Mouse (Mus musculus) gonadal fat pad, adult 2 months (tissue): Measurements from ENCODE around the gene Ankrd35. TPM values are rescaled to one million over a fixed set of nuclear protein-coding genes. Genes with fewer than 3 reads are reported as not detected.
A peak's percentile ranks its signal among the peaks of the same experiment; 100 is the strongest.
"Not testable (repeated sequence)": the region's sequence is repeated elsewhere in the genome, so short reads cannot be mapped to it uniquely, and the experiment has no call there.

Experiments
- DNase-seq: peaks from one replicate; pipeline ENCODE4 v3.0.0-alpha.2; 2012; ENCODE audit warnings: low read depth
- polyA plus RNA-seq: library from polyadenylated mRNA; depleted of rRNA; stranded (reverse); fragments of >200 nt; gene quantifications from 2 replicates; pipeline ENCODE4 v1.2.3, GENCODE M21; 2012; rRNA removed

Ankrd35 gene
- polyA plus RNA-seq, 1 experiment, result 1.8 TPM

DNA sequence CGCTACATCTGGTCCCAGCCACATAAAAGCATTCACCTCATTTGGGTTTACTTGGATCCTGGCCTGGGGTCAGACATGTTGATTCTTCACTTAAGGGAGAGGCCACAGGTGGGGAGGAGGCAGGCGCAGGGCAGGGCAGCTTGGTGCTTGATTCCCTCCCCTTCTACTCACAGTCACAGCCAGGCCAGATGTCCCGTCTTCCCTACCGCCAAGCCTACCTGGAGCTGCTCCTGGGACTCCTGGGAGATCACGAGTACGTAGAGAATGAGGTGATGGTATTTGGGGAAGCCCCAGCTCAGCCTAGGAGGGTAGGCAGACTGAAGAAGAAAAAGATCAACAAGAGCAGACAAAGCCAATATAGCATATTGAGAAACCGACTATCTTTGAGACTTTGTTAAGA is 37.1 kb downstream of the Ankrd35 start:
- no peak for DNase-seq

GRCm38 (mm10) chr3:96707903-96708683 is 38.2 kb downstream of the Ankrd35 start, which contains the start of gene Nudt17:
TSS of gene Nudt17 (minus strand) at chr3:96708562.
- no peak for DNase-seq

DNA sequence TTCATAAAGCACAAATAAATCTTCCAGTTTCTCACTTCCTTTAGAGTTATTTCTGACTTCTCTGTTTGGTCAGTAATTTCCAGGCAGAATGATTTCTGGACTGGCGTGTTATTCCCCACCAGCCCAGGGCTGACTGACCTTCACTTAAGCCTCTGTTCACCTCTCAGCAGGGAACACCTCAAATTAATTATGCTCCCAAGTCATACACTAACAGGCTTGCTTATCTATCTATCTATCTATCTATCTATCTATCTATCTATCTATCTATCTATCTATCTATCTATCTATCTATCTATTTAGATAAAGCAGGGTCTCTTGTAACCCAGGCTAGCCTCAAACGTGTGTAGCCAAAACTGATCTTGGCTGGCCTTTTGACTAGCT is 38.7 kb downstream of the Ankrd35 start:
- DNase-seq, result no peak

DNA sequence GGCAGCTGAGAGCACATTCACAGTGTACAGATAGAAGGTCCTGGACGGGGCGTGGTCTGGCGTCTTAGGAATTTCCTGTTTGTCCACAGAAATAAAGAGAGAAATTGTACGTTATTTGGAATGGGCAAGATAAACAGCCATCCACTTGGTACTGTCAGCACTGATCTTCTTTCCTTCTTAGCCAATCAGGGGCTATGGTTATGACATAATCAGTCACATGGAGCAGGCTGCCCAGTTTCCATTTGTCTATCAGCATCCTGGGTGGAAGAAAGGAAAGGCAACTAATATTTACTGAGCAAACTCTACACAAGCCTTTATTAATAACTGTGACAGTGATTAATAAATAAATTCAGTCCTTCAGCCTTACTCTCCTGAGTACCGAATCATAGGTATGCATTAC is 44.4 kb downstream of the Ankrd35 start:
- no peak for DNase-seq

DNA sequence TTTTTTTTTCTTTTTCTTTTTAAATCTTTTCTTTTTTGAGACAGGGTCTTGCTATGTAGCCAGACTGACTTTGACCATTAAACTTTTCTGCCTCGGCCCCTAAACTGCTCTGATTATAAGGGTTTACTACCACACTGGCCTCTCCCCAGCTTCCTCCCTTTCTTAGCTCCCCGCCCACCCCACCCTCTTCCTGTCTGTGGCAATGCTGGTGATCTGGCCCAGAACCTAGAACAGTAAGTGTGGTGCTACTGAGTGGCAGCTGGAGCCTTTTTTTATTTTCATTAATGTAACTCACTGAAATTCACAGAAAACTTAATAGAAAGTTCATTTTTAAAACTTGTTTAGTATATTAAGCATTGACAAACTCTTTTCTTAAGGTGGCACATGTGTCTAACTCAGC is 45.9 kb downstream of the Ankrd35 start:
- DNase-seq, result no peak

DNA sequence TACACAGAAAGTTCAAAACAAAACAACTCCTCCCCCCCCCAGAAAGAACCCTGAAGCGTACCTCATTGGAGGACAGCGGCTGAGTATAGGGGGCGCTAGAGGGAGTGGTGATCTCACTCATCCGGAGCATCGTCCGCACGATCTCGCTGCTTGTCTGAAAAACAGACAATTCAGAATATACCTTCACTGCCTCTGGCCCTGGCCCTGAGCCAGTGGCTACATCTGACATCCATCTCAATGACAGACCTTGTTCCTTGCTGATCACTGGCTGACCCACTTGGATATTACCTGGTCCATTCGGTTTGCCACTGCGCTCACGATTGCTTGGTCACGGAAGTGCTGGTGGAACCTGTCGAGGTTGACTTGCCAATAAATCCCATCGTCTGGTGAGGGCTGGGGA is 49.2 kb downstream of the Ankrd35 start:
- DNase-seq, result no peak

DNA sequence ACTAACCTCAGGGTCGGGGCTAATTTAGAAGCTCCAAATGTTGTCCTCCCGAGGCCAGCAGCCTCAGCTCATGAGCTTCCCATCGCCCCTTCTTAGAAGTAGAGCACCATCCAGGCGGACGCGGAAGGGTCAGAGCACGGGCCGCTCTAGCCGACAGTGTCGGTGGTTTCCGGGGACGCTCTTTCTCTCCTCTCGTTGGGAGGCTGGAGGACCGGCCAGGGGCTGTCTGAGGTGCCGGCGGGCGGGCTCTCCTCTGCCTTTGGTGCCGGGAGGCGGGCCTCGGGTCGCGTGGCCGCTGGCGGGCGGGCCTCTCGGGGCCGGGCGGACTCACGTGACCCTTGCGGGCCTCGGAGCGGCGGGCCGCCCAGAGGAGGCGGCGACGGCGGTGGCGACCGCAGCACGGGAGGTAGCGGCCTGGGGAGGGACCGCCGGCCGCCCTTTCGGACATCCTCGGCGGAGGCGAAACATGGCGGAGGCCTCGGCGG is 57.5 kb downstream of the Ankrd35 start, which contains the start of the genes Polr3c and Rnf115:
Polr3c (minus strand) TSS at position 286 of the 485 bp plus-strand sequence.
Rnf115 (plus strand) TSS at position 322 of the 485 bp plus-strand sequence.
- no peak for DNase-seq

DNA sequence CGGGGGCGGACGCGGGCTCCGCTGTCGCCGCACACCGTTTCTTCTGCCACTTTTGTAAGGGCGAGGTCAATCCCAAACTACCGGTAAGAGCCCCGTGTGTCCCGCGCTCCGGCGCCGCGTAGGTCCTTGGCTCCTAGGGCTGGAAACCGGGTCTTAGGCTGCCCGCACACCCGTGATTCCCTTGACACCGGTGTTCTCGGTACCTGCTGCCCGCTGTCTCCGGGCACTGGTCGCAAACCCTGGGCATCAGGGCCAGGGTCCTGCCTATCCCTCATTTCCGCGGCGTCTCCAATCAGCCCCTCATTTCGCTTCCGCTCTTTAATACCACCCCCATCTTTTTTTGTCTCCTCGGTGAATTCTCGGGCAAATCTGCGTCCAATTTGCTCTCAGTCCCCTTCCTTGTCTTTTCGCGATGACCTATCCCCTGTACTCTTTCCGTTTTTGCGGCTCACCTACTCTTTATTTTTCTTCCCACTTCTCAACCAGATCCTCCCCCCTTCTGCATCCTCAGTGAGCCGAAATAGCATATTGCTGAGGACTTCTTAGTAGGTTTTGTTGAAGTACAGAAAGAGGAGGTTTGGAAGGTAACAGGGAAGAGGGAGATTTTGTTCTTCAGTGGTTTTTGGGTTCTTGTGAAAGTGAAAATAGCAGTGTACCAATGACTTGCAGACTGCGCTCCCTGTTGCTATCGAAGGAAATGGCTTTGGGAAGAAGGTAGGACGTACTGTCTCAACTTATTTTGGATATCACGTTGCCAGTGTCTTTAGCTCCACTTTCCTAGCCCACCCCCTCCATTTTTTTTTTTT is 58.1 kb downstream of the Ankrd35 start:
- DNase-seq, result no peak

DNA sequence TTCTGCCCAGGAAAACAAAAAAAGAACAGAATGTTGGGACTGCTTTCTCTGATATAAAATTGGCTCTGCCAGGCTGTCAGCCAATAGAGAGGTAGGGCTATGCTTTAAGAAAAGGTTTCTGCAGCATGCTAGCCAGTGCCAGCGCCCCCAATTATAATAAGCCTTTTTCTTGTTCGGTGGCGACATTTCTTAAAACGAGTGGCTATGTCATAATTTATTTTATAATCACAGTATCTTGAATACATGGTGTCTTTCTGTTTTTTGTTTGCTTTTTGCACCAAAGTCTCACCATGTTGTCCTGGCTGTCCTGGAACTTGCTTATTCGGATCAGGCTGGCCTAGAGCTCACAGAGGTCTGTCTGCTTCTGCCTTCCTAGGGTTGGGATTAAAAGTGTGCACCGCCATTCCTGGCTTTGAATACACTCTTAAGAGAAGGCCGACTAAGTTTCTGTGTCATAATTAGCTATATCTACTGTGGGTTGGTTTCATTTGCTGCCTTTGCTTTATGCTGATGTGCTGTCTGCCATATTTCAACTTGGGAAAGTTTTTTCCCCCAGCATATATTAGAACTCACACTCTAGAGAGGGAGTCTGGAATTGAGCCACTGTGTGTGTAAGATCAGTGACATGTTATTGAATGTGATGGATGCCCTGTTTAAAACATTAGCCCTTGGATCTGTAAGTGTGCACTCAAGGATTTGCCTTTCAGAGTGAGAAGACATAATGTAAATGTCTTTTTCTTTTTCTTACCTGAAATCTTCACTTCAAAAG is 58.9 kb downstream of the Ankrd35 start:
- no peak for DNase-seq

- no peak for DNase-seq
Measured at GRCm38 (mm10) chr3:96729403-96729784, 59.5 kb downstream of the Ankrd35 start.

DNA sequence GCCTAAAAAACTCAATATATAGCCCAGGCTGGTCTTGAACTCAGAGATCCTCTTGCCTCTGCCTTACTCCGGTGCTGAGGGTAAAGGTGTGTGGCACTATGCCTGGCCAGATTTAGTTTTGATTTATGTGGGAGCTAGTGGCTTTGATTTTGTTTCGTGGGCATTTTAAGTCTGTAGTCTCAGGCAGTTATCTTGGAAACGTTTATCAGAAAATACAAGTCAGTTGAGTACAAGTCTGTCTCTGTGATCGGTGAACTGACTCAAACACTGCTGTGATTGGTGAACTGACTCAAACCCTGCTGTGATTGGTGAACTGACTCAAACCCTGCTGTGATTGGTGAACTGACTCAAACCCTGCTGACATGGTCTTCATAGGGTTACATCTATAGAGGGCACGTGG is 60.9 kb downstream of the Ankrd35 start:
- no peak for DNase-seq

DNA sequence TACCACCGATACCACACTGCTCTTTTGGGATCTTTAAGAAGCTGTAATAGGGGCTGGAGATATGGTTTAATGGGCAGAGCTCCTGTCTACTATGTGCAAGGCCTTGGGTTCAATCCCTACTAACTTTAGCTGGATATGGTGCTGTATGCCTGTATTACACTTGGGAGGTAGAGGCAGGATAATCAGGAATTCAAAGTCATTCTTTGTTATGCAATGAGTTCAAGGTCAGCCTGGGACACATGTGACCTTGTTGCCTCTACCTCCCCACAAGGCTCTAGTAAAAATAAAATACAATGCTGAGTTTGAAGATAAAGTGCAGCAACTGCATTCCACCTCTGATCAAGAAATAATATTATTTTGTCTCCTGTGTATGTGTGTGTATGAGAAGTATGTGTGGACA is 64.1 kb downstream of the Ankrd35 start:
- DNase-seq, result no peak

DNA sequence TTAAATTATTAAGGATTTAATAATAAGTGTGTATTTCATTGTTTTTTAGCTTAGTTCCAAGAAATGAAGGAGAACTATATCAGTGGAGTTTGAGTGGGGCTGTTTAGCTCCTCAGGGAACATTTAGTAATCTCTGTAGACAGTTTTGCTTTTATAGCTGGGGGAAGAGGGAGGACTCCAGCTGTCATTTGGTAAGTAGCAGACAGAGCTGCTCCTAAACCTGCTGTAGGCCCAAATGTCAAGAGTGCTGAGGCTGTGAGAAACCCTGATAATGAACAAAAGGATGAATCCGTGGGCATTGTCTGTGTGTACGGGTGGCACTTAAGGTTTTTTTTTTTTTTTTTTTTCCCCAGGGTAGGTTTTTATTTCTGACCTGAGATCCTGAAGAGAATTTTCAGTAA is 65.3 kb downstream of the Ankrd35 start:
- no peak for DNase-seq

DNA sequence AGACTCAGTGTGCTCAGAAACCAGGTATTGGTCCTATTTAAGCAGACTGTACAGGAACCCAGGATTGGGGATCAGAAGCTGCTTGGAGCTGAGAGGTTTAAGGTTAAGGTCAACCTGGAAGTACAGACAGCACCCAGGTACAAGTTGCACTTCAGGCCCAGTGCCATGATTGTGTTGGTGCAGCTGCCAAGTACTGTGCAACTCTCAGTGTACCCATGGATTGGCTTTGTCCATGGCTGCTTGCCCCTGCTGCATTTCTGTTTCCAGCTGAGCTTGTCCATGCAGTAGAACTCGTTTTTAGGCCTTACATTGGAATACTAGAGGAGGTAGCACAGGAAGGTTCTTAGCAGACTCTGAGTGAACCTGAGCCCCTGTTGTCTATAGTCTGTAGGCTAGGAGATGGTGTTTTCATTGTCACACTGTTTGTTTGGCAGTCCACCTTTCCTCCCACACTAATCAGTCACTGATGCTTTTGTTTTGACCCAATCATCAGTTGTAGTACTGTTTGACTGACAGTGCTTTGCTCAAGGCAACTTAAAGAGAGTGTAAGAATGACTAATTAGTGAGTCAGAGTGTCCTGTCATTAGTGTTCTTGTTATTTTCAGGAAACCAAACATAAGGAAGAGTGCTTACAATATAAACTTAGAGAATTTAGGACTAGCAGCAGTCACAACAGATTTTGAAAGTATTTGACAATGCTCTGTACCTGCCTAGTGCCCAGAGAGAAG is 67.2 kb downstream of the Ankrd35 start:
- DNase-seq, result peak; percentile 89

- DNase-seq, result no peak
Measured at GRCm38 (mm10) chr3:96737995-96738394, 68.1 kb downstream of the Ankrd35 start.

GRCm38 (mm10) chr3:96740279-96740678 is 70.3 kb downstream of the Ankrd35 start:
- not testable (repeated sequence) for DNase-seq

Other genes with a start within 250 kb of the Ankrd35 start
- gene BC107364, start 217.8 kb upstream of the Ankrd35 start, polyA plus RNA-seq, result not detected in 2 replicates
- gene Hfe2, start 145.0 kb upstream of the Ankrd35 start, polyA plus RNA-seq, result 0.16 and 0.55 TPM in 2 replicates
- gene Txnip, start 112.2 kb upstream of the Ankrd35 start, polyA plus RNA-seq, result 664 and 966 TPM in 2 replicates
- 0.39 TPM in 1 of 2 replicates, not detected in the other for gene Gm16253, start 93.1 kb upstream of the Ankrd35 start, polyA plus RNA-seq
- 12.6 and 13.7 TPM in 2 replicates for gene Polr3gl, start 76.0 kb upstream of the Ankrd35 start, polyA plus RNA-seq
- gene Ankrd34a, start 73.5 kb upstream of the Ankrd35 start, polyA plus RNA-seq, result 0.34 and 0.37 TPM in 2 replicates
- 20.6 and 21.5 TPM in 2 replicates for gene Lix1l, start 69.0 kb upstream of the Ankrd35 start, polyA plus RNA-seq
- 6.5 and 12.6 TPM in 2 replicates for gene Rbm8a, start 40.2 kb upstream of the Ankrd35 start, polyA plus RNA-seq
- 55.1 and 57.9 TPM in 2 replicates for gene Pex11b, start 34.8 kb upstream of the Ankrd35 start, polyA plus RNA-seq
- gene Gm42957, start 34.7 kb upstream of the Ankrd35 start, polyA plus RNA-seq, result 0.09 and 0.10 TPM in 2 replicates
- gene Itga10, start 24.5 kb upstream of the Ankrd35 start, polyA plus RNA-seq, result 2.1 and 2.5 TPM in 2 replicates
- gene Pias3, start 26.3 kb downstream of the Ankrd35 start, polyA plus RNA-seq, result 23.4 and 29.1 TPM in 2 replicates
- gene Nudt17, start 38.4 kb downstream of the Ankrd35 start, polyA plus RNA-seq, result 0.72 and 1.3 TPM in 2 replicates
- gene Polr3c, start 57.5 kb downstream of the Ankrd35 start, polyA plus RNA-seq, result 28.4 and 29.9 TPM in 2 replicates
- gene Rnf115, start 57.5 kb downstream of the Ankrd35 start, polyA plus RNA-seq, result 21.4 and 26.2 TPM in 2 replicates
- 49.3 and 91.8 TPM in 2 replicates for gene Pdzk1, start 159.2 kb downstream of the Ankrd35 start, polyA plus RNA-seq
- gene Cd160, start 159.2 kb downstream of the Ankrd35 start, polyA plus RNA-seq, result 0.53 and 0.82 TPM in 2 replicates
- 8.9 and 15.8 TPM in 2 replicates for gene Gja5, start 234.6 kb downstream of the Ankrd35 start, polyA plus RNA-seq
- gene Gpr89, start 235.2 kb downstream of the Ankrd35 start, polyA plus RNA-seq, result 31.9 and 32.8 TPM in 2 replicates